Mouse (Mus musculus): ENCODE results near the gene Mfsd5. TPM values are rescaled to one million over a fixed set of nuclear protein-coding genes. Genes with fewer than 3 reads are reported as not detected.

Gene Mfsd5
- polyA plus RNA-seq, 1 experiment from 2014 or later, result 74.2 TPM

- peak within 1 kb of the TSS; percentile 75 for H3K4me2 ChIP-seq (ENCODE audit: low read depth, low read length)
- H3K27ac ChIP-seq (ENCODE audit: low read length), result peak within 1 kb of the TSS; percentile 63
- ATAC-seq, result peak; percentile 92
- H3K9me3 ChIP-seq (ENCODE audit: control insufficient read depth, low read length), result no peaks in the 10 kb centered on the region
- H3K4me1 ChIP-seq (ENCODE audit: control insufficient read depth, insufficient read depth, low read length), result peaks cover 8% of the 10 kb centered on the region; the same call in 1 of the 2 replicates
- under 1% methylated on average over 40 of the region's 40 CpGs for WGBS
- no peaks in the 10 kb centered on the region for H3K27me3 ChIP-seq (replicated peaks; ENCODE audit: control insufficient read depth, insufficient read depth, low read length)
- peaks cover 12% of the 10 kb centered on the region; the same call in 1 of the 2 replicates for H3K36me3 ChIP-seq (ENCODE audit: control insufficient read depth, insufficient read depth, low read length)
- H3K4me3 ChIP-seq (ENCODE audit: low read length), result peak within 1 kb of the TSS; percentile 81
- peak within 1 kb of the TSS; percentile 81 for H3K9ac ChIP-seq (ENCODE audit: low read depth, low read length)
Measured at GRCm38 (mm10) chr15:102326022-102326576, 46.8 kb downstream of the Mfsd5 start, which contains the start of gene Pfdn5. Gene Pfdn5, plus strand, starts transcription at chr15:102326116.

DNA sequence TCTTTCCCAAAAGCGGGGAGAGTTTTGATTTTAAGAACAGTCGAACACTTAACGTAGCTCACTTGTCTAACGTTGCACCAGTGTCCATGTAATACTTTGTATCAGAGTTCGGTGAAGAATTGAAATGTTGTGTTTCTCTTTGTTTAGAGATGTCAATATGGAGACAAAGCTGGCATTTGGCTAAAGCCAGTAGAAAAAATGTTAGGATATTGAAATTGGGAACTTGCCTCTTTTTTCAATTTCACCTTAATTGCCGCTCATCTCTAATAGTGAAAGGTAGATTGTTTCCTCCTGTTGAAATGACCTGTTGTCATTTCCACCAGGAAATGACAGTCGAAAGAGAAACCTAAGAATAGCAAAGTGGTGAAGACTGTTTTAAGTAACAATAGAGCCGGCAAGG, 47.6 kb downstream of the Mfsd5 start:
- 58% methylated on average over 8 of the region's 8 CpGs for WGBS
- ATAC-seq, result no peak
- Histone ChIP-seq H3K4me2 (ENCODE audit: low read depth, low read length) (peak overlapping the region; percentile 75), H3K9ac (ENCODE audit: low read depth, low read length) (peak overlapping the region; percentile 81), H3K36me3 (ENCODE audit: control insufficient read depth, insufficient read depth, low read length) (peaks cover 12% of the 10 kb centered on the region; the same call in 1 of the 2 replicates), H3K27me3 (replicated peaks; ENCODE audit: control insufficient read depth, insufficient read depth, low read length) (no peaks in the 10 kb centered on the region), H3K27ac (ENCODE audit: low read length) (peak overlapping the region; percentile 54; the same call in 1 of the 2 replicates), H3K4me3 (ENCODE audit: low read length) (peak overlapping the region; percentile 81), H3K9me3 (ENCODE audit: control insufficient read depth, low read length) (no peaks in the 10 kb centered on the region), H3K4me1 (ENCODE audit: control insufficient read depth, insufficient read depth, low read length) (peaks cover 11% of the 10 kb centered on the region; the same call in 1 of the 2 replicates)

Other genes with a start within 250 kb of the Mfsd5 start
- 112 and 117 TPM in 2 replicates for gene Eif4b, start 205.7 kb upstream of the Mfsd5 start, polyA plus RNA-seq (2015; fragmentation: Nextera tagmentation; extraction: Ambion mirVana)
- gene Tns2, start 179.0 kb upstream of the Mfsd5 start, polyA plus RNA-seq (2015; fragmentation: Nextera tagmentation; extraction: Ambion mirVana), result 26.4 and 28.6 TPM in 2 replicates
- gene Spryd3, start 143.2 kb upstream of the Mfsd5 start, polyA plus RNA-seq (2015; fragmentation: Nextera tagmentation; extraction: Ambion mirVana), result 27.5 and 28.0 TPM in 2 replicates
- 11.8 and 11.9 TPM in 2 replicates for gene Igfbp6, start 135.1 kb upstream of the Mfsd5 start, polyA plus RNA-seq (2015; fragmentation: Nextera tagmentation; extraction: Ambion mirVana)
- 25.0 and 31.2 TPM in 2 replicates for gene Soat2, start 128.9 kb upstream of the Mfsd5 start, polyA plus RNA-seq (2015; fragmentation: Nextera tagmentation; extraction: Ambion mirVana)
- 33.6 and 35.3 TPM in 2 replicates for gene Zfp740, start 76.2 kb upstream of the Mfsd5 start, polyA plus RNA-seq (2015; fragmentation: Nextera tagmentation; extraction: Ambion mirVana)
- 33.2 and 38.4 TPM in 2 replicates for gene Csad, start 74.7 kb upstream of the Mfsd5 start, polyA plus RNA-seq (2015; fragmentation: Nextera tagmentation; extraction: Ambion mirVana)
- 9.5 and 10.3 TPM in 2 replicates for gene Itgb7, start 47.5 kb upstream of the Mfsd5 start, polyA plus RNA-seq (2015; fragmentation: Nextera tagmentation; extraction: Ambion mirVana)
- gene Rarg, start 21.9 kb upstream of the Mfsd5 start, polyA plus RNA-seq (2015; fragmentation: Nextera tagmentation; extraction: Ambion mirVana), result 13.6 and 14.7 TPM in 2 replicates
- 0.13 TPM in 1 of 2 replicates, not detected in the other for gene Gm9918, start 8.9 kb upstream of the Mfsd5 start, polyA plus RNA-seq (2015; fragmentation: Nextera tagmentation; extraction: Ambion mirVana)
- 18.0 and 21.1 TPM in 2 replicates for gene Espl1, start 16.8 kb downstream of the Mfsd5 start, polyA plus RNA-seq (2015; fragmentation: Nextera tagmentation; extraction: Ambion mirVana)
- 280 and 283 TPM in 2 replicates for gene Pfdn5, start 46.7 kb downstream of the Mfsd5 start, polyA plus RNA-seq (2015; fragmentation: Nextera tagmentation; extraction: Ambion mirVana)
- gene Myg1, start 52.3 kb downstream of the Mfsd5 start, polyA plus RNA-seq (2015; fragmentation: Nextera tagmentation; extraction: Ambion mirVana), result 75.3 and 80.9 TPM in 2 replicates
- gene Aaas, start 71.3 kb downstream of the Mfsd5 start, polyA plus RNA-seq (2015; fragmentation: Nextera tagmentation; extraction: Ambion mirVana), result 50.6 and 59.1 TPM in 2 replicates
- gene Sp7, start 87.7 kb downstream of the Mfsd5 start, polyA plus RNA-seq (2015; fragmentation: Nextera tagmentation; extraction: Ambion mirVana), result 0.50 and 0.60 TPM in 2 replicates
- gene Sp1, start 126.7 kb downstream of the Mfsd5 start, polyA plus RNA-seq (2015; fragmentation: Nextera tagmentation; extraction: Ambion mirVana), result 6.8 and 7.2 TPM in 2 replicates
- 0.75 and 0.88 TPM in 2 replicates for gene Amhr2, start 165.9 kb downstream of the Mfsd5 start, polyA plus RNA-seq (2015; fragmentation: Nextera tagmentation; extraction: Ambion mirVana)
- gene Prr13, start 179.6 kb downstream of the Mfsd5 start, polyA plus RNA-seq (2015; fragmentation: Nextera tagmentation; extraction: Ambion mirVana), result 173 and 182 TPM in 2 replicates
- gene Pcbp2, start 191.1 kb downstream of the Mfsd5 start, polyA plus RNA-seq (2015; fragmentation: Nextera tagmentation; extraction: Ambion mirVana), result 138 and 152 TPM in 2 replicates
- 5.5 TPM in 1 of 2 replicates, not detected in the other for gene Gm10337, start 224.3 kb downstream of the Mfsd5 start, polyA plus RNA-seq (2015; fragmentation: Nextera tagmentation; extraction: Ambion mirVana)
- 9.2 TPM in 2 replicates for gene Map3k12, start 237.6 kb downstream of the Mfsd5 start, polyA plus RNA-seq (2015; fragmentation: Nextera tagmentation; extraction: Ambion mirVana)
- gene Tarbp2, start 238.7 kb downstream of the Mfsd5 start, polyA plus RNA-seq (2015; fragmentation: Nextera tagmentation; extraction: Ambion mirVana), result 91.3 and 105 TPM in 2 replicates
- 1.8 and 1.9 TPM in 2 replicates for gene Npff, start 245.5 kb downstream of the Mfsd5 start, polyA plus RNA-seq (2015; fragmentation: Nextera tagmentation; extraction: Ambion mirVana)